Mouse (Mus musculus) hindbrain, postnatal 0 days (tissue): ENCODE results near the gene Eef1b2. TPM values are rescaled to one million over a fixed set of nuclear protein-coding genes. Genes with fewer than 3 reads are reported as not detected.

Experiments
- ATAC-seq: fragments of 200-750 bp; cut with Nextera tagmentation; 2 replicates; pipeline ENCODE4 v1.8.0; 2017; ENCODE audit warnings: mild to moderate bottlenecking, moderate TSS enrichment, moderate library complexity
- DNase-seq: peaks from one replicate; pipeline ENCODE4 v3.0.0-alpha.2; 2015; ENCODE audit warnings: low spot score
- H3K27ac ChIP-seq: fragments of 300-500 bp; sonication (generic); 2 replicates; pipeline ENCODE4 v1.5.1; 2014; ENCODE audit warnings: mild to moderate bottlenecking
- H3K27me3 ChIP-seq: fragments of 300-500 bp; sonication (generic); 2 replicates; pipeline ENCODE4 v1.6.1; 2014; ENCODE audit warnings: low read length, mixed read lengths; ENCODE audit not compliant: insufficient read depth
- H3K36me3 ChIP-seq: fragments of 300-500 bp; sonication (generic); 2 replicates; pipeline ENCODE4 v1.6.1; 2014; ENCODE audit warnings: low read length, mixed read lengths; ENCODE audit not compliant: insufficient read depth
- H3K4me1 ChIP-seq: fragments of 300-500 bp; sonication (generic); 2 replicates; pipeline ENCODE4 v1.6.1; 2014; ENCODE audit warnings: antibody characterized with exemption, low read length, mixed read lengths; ENCODE audit not compliant: insufficient read depth
- H3K4me2 ChIP-seq: fragments of 300-500 bp; sonication (generic); 2 replicates; pipeline ENCODE4 v1.6.1; 2014; ENCODE audit warnings: low read depth, mild to moderate bottlenecking, low read length, moderate library complexity, mixed read lengths
- H3K4me3 ChIP-seq: fragments of 300-500 bp; sonication (generic); 2 replicates; pipeline ENCODE4 v1.5.1; 2014; ENCODE audit warnings: low read length
- H3K9ac ChIP-seq: fragments of 300-500 bp; sonication (generic); replicated peaks from 2 replicates; pipeline ENCODE4 v1.6.1; 2014; ENCODE audit warnings: mild to moderate bottlenecking, low read length, moderate library complexity, mixed read lengths
- H3K9me3 ChIP-seq: fragments of 300-500 bp; sonication (generic); 2 replicates; pipeline ENCODE4 v1.6.1; 2016; ENCODE audit warnings: low read length, mixed read lengths
- CTCF ChIP-seq: IDR thresholded peaks from 2 replicates; pipeline ENCODE4 v1.5.1; 2016; ENCODE audit warnings: antibody characterized with exemption, control low read depth, low read depth
- WGBS: fragments of 180-500 bp; shearing (Covaris S2); extraction: QIAGEN DNeasy Blood & Tissue Kit; methylation state at CpG from one replicate; pipeline ENCODE4 v1.1.7; 2014; 5-methylcytosine and 5-hydroxymethylcytosine counted together
- polyA plus RNA-seq: library from polyadenylated mRNA; unstranded; fragments of >200 nt; fragmentation: Nextera tagmentation; extraction: Ambion mirVana; gene quantifications from 2 replicates; pipeline ENCODE4 v1.2.1, GENCODE M21; 2015
- total RNA-seq: library from RNA; depleted of rRNA; stranded (reverse); fragments of >200 nt; gene quantifications from 2 replicates; pipeline ENCODE4 v1.2.3, GENCODE M21; 2014; rRNA removed

Eef1b2 gene
- total RNA-seq: 611 and 620 TPM in 2 replicates
- polyA plus RNA-seq: 451 and 465 TPM in 2 replicates

DNA sequence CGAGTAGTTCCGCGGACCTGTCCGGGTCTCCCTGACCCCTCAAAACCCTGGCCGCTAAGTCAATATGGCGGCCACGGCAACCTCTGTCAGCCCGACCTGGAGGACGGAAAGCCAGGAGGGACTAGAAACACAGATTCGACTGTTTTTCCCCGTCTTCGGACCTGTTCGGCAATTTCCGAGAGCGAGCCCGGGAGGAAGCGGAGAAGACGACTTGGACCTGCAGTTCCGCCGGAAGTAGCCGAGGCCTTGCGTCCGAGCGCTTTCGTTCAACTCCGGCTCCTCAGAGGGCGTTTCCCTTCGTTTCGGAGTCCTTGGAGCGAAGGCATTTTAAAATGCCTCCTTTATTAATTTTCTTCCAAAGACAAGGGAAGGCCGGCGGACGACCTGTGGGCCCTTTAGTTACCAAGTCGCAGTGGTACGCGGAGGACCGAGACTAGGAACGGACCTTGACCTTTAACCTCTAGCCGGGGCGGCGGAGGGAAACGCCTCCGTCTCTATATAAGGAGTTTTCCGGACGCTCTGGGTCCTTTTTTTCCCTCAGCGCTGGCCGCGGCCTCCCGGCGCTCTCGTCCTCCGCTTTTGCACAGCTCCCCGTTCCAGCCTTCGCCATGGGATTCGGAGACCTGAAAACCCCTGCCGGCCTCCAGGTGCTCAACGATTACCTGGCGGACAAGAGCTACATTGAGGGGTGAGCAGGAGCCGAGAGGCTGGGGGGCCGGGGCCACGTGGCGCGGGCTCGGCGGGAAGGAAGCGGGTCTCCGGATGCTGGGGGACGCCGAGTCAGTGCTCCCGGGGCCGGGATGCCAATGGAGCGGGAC lies at the start of gene Eef1b2, which contains the start of gene Ndufs1:
Gene Eef1b2, plus strand, starts transcription at position 222 of the 818 bp plus-strand sequence.
Gene Ndufs1, minus strand, starts transcription at position 230 of the 818 bp plus-strand sequence.
- under 1% methylated on average over 72 of the region's 72 CpGs for WGBS
- DNase-seq: peak; percentile 99
- Histone ChIP-seq H3K9me3 (no peaks in the 10 kb centered on the region), H3K4me3 (peak within 1 kb of the TSS; percentile 85), H3K27me3 (no peaks in the 10 kb centered on the region), H3K4me2 (peak within 1 kb of the TSS; percentile 76), H3K36me3 (peaks cover 20% of the 10 kb centered on the region), H3K4me1 (peaks cover 6% of the 10 kb centered on the region), H3K9ac (peak within 1 kb of the TSS; percentile 75), H3K27ac (peak within 1 kb of the TSS; percentile 94)
- peak; percentile 94 for ATAC-seq
- TF ChIP-seq CTCF: 0 out of 2 replicates have a peak, but pooled peaks have one; percentile 18

DNA sequence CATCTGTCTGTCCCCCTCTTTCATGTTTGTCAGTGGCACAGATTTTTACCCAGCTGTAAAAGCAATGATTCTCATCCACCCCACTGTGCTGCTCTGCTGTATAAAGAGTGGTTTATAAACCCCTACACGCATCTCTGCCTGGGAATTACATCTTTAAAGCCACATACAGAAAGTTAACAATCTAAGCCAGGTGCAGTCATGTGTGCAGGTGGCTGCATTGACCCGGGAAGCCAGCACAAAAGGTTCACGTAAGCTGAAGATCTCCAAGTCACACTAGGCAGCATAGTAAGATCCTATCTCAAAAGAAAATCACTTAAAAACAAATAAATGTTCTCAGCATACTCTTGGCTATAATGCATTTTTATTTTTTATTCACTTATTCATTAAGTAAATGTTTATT lies 47.4 kb upstream of the Eef1b2 start:
- H3K9me3 ChIP-seq: no peaks in the 10 kb centered on the region
- H3K9ac ChIP-seq: no peak overlapping the region
- H3K4me1 ChIP-seq: no peaks in the 10 kb centered on the region
- DNase-seq: no peak
- H3K27ac ChIP-seq: no peak overlapping the region
- no peak for ATAC-seq
- peaks cover 2% of the 10 kb centered on the region; the same call in 1 of the 2 replicates for H3K36me3 ChIP-seq
- peak overlapping the region; percentile 53 for H3K4me2 ChIP-seq
- no peak overlapping the region for H3K4me3 ChIP-seq
- WGBS: 35% methylated on average over 3 of the region's 3 CpGs
- no peaks in the 10 kb centered on the region for H3K27me3 ChIP-seq
- no peak for TF ChIP-seq CTCF

DNA sequence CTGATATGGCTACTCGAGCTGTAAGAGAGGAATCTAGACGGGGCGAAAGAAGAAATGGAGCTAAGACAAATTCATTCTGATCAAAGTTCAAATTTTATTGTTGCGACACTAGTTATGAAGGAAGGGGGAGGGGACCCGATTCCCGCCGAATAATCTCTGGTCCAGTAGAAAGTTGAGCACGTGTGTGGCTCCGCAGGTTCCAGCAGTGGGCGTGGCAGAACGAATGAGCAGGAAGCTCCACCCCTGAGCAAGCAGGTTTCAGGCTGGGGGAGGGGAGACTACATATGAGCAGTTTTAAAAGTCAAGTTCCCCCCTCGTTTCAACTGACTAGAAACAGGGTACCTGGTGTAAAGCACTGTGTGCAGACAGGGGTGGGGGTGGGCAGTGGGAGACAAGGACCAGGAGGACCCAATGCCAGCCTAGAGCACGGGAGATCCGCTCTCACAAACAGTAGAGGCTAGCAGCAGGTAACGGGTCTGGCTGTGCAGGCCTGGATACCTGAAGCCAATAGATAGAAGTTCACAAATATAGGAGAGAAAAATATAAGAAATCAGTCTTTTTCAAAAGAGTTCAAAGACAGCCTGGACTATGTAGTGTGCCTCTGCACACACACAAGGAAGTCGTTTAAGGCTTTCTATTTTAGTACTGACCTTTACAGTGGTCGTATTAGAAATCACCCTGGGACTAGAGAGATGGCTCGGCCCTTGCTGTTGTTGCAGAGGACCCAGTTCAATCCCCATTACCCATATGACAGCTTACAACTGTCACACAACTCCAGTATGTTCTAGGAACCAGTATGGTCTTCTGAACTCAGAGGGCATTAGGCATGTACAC lies 46.6 kb upstream of the Eef1b2 start:
- Histone ChIP-seq H3K27ac (no peak overlapping the region), H3K9me3 (no peaks in the 10 kb centered on the region), H3K4me2 (peak overlapping the region; percentile 53), H3K4me1 (no peaks in the 10 kb centered on the region), H3K4me3 (peak overlapping the region; percentile 18), H3K36me3 (no peaks in the 10 kb centered on the region), H3K9ac (no peak overlapping the region), H3K27me3 (no peaks in the 10 kb centered on the region)
- no peak for TF ChIP-seq CTCF
- 27% methylated on average over 18 of the region's 18 CpGs for WGBS
- ATAC-seq (peak; percentile 68), DNase-seq (no peak)

DNA sequence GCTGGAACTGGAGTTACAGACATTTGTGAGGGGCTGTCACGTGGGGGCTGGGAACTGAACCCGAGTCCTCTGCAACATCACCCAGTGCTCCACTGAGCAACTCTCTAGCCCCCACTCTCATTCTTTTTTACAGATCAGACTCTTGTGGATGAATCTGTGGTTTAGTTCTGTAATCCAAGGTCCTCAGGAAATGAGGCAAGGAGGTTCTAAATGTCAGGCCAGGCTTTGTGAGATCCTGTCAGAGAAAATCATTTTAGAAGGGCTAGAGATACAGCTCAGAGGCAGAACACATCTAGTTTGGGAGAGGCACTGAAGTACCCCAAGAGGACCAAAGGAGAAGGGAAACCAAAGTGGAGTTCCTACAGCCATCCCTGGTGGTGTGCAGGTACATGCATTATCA lies 45.7 kb upstream of the Eef1b2 start:
- Histone ChIP-seq H3K4me2 (no peak overlapping the region), H3K27me3 (no peaks in the 10 kb centered on the region), H3K4me3 (no peak overlapping the region), H3K4me1 (no peaks in the 10 kb centered on the region), H3K36me3 (no peaks in the 10 kb centered on the region), H3K27ac (no peak overlapping the region), H3K9me3 (no peaks in the 10 kb centered on the region), H3K9ac (no peak overlapping the region)
- DNase-seq (no peak), ATAC-seq (no peak)
- 86% methylated on average over 2 of the region's 2 CpGs for WGBS
- TF ChIP-seq CTCF: no peak

DNA sequence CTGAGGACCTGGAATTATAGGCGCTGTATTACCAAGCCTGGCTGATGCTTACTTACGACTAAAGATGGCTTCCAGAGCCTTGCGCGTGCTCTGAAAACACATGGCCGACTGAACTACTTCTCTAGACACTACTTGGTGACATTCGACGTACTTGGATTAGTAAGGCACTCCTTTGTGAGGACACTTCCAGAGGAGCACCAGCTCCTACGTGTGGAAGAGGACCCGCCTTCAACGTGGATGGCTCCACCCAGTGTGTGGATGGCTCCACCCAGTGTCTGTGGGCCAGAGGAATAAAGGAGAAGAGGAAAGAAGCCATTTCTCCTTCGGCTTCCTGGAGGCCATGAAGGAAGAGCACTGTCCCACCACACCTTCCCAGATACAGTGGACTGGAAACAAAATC lies 44.9 kb upstream of the Eef1b2 start:
- Histone ChIP-seq H3K27me3 (no peaks in the 10 kb centered on the region), H3K9me3 (no peaks in the 10 kb centered on the region), H3K36me3 (no peaks in the 10 kb centered on the region), H3K27ac (no peak overlapping the region), H3K4me1 (no peaks in the 10 kb centered on the region), H3K4me2 (no peak overlapping the region), H3K9ac (no peak overlapping the region), H3K4me3 (no peak overlapping the region)
- no peak for TF ChIP-seq CTCF
- ATAC-seq: no peak
- WGBS: 91% methylated on average over 11 of the region's 11 CpGs
- DNase-seq: no peak

DNA sequence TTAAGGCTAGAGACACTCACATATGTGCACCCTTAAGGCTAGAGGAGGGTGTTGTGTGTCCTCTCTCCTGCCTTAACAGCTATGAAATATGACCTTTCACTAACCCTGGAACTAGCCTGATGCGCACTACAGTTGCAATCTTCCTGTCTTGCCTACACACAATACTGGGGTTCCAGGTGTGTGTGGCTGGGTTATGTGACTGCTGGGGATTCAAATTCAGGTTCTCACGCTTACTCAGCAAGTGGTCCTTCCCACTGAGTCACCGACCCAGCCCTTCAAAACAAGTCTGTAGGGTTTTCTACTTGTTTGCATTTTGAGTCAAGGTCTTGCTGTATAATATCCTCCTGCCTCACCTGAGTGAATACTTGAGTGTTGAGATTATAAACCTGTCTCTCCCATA lies 42.1 kb upstream of the Eef1b2 start:
- DNase-seq (no peak), ATAC-seq (no peak)
- Histone ChIP-seq H3K9ac (no peak overlapping the region), H3K27me3 (no peaks in the 10 kb centered on the region), H3K9me3 (no peaks in the 10 kb centered on the region), H3K4me1 (no peaks in the 10 kb centered on the region), H3K4me2 (no peak overlapping the region), H3K27ac (no peak overlapping the region), H3K36me3 (no peaks in the 10 kb centered on the region; the same call in 1 of the 2 replicates), H3K4me3 (no peak overlapping the region)
- no peak for TF ChIP-seq CTCF
- WGBS: 77% methylated on average over 3 of the region's 3 CpGs
